Mouse (Mus musculus) thymus, adult 2 months (tissue): ENCODE measurements around the gene Cttn.

Experiments
- CTCF ChIP-seq: fragments of 200-500 bp; IDR thresholded peaks from 2 replicates; pipeline ENCODE4 v1.5.1; 2012; ENCODE audit warnings: mild to moderate bottlenecking, control low read depth, low read length, moderate library complexity, borderline replicate concordance; ENCODE audit not compliant: control insufficient read depth, poor library complexity, insufficient read depth; ENCODE audit errors: extremely low read depth
- POLR2A ChIP-seq: fragments of 200-500 bp; IDR thresholded peaks from 2 replicates; pipeline ENCODE4 v1.6.1; 2012; ENCODE audit warnings: mild to moderate bottlenecking, low read length, control low read depth, moderate library complexity; ENCODE audit not compliant: control insufficient read depth, poor library complexity, insufficient read depth; ENCODE audit errors: extremely low read depth

DNA sequence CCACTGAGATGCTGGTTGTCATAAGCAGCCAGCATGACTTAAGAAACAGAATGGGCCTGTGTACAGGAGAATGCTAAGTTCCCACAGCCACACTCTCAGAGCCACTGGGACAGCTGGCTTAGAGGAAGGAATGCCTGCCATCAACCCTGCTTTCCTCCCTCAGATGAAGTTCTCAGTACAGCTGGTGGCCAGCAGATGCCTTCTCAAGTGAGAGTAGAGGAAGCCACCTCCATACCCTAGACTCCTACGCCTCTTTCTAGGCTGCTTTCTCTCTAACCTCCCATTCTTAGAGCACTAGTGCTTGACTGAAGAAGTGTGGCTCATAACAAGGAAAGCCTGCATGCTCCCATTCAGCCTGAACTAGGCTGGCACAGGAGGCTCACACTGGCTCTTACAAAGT, 8.8 kb upstream of the Cttn start:
- TF ChIP-seq POLR2A (no peak), CTCF (no peak)
